In the genomic region with DNA sequence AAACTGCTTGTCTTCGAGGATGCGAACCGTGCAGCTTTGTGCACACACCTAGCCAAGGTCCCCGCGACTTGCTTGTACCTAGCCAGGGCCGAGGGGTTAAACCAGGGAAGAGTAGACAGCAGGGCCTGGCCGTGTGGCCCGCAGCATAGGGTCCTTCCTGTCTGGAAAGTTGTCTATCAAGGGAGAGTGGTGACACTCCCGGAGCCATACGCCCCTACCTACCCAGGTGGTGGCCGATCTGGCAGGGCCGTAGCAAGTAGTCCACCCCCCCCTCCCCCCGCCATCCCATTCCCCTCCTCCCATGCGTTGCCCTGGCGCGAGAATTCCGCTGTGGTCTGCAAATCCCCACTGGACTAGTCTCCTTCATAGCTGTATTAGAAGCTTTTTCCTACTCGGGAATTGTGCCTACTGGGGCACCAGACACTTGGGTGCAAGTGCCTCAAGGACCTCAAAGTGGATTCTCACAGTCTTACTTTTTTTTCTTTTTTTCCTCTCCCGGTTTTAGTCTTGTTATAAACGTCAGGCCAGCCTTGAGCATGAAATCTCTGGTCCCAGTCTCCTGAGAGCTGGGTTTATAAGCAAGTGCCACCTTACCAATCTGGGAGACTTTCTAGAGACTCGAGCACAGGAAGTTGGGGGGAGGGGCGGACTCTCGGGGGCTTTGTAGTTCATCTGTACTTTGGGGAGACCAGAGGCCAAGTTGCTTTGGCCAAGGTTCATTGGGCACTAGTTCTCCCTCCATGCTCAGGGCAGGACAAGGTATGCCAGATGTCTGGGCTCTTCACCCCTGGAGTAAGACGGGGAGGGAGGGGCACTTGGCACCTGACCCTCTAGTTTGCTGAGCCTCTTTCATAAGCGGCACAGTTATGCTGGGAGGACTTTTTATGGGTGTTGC, we compare ENCODE assay signal across 8 mouse cellular contexts. TPM values are rescaled to one million over a fixed set of nuclear protein-coding genes. Genes with fewer than 3 reads are reported as not detected.
DNase-seq lines count a peak whose midpoint lies in the region; ATAC-seq and TF ChIP-seq lines count a peak whose summit lies in the region.

No protein-coding gene starts in this region.

- under 1% methylated on average over 25 of the region's 25 CpGs for WGBS in bone marrow, adult 2 months
- WGBS in intestine, embryonic 16.5 days: 1% methylated on average over 25 of the region's 25 CpGs
- WGBS in neural tube, embryonic 14.5 days: 2% methylated on average over 24 of the region's 25 CpGs

- no peak overlapping the region for H3K27ac ChIP-seq in bone marrow, adult 2 months (ENCODE audit: control insufficient read depth, insufficient read depth, low read depth, low read length, poor library complexity)
- H3K27ac ChIP-seq in intestine, embryonic 16.5 days (ENCODE audit: low read length): peak overlapping the region; percentile 76
- peak overlapping the region; percentile 80; the same call in 1 of the 2 replicates for H3K27ac ChIP-seq in neural tube, embryonic 14.5 days (ENCODE audit: low read depth, low read length)

- peak overlapping the region; percentile 94 for H3K9ac ChIP-seq in intestine, embryonic 16.5 days (ENCODE audit: low read depth, low read length)
- H3K9ac ChIP-seq in neural tube, embryonic 14.5 days (replicated peaks; ENCODE audit: low read depth, low read length): peak overlapping the region; percentile 80

- peak; percentile 34 for ATAC-seq in intestine, embryonic 16.5 days
- peak; percentile 15; the same call in 1 of the 2 replicates for ATAC-seq in neural tube, embryonic 14.5 days (ENCODE audit: low read depth)

- H3K9me3 ChIP-seq in intestine, embryonic 16.5 days (ENCODE audit: control insufficient read depth, low read length): no peaks in the 10 kb centered on the region
- no peaks in the 10 kb centered on the region for H3K9me3 ChIP-seq in neural tube, embryonic 14.5 days (ENCODE audit: control insufficient read depth, low read length)

- H3K4me1 ChIP-seq in bone marrow, adult 2 months (ENCODE audit: control insufficient read depth, insufficient read depth, low read length): no peaks in the 10 kb centered on the region; the same call in 1 of the 2 replicates
- H3K4me1 ChIP-seq in intestine, embryonic 16.5 days (ENCODE audit: control insufficient read depth, insufficient read depth, low read length): peaks cover 23% of the 10 kb centered on the region
- peaks cover 39% of the 10 kb centered on the region for H3K4me1 ChIP-seq in neural tube, embryonic 14.5 days (ENCODE audit: control insufficient read depth, insufficient read depth, low read length)

- DNase-seq in cerebellum, adult 9-11 months: peak; percentile 56
- DNase-seq in cerebellum, postnatal 4 days (ENCODE audit: low spot score in 2 of 2): no peak
- peak; percentile 43 for DNase-seq in forelimb bud, embryonic 11.5 days (ENCODE audit: low read depth, low spot score)
- peak; percentile 60 to 72 for DNase-seq in lung, adult 18-20 months
- no peak for DNase-seq in layer of hippocampus, adult 11-12 months (ENCODE audit: low spot score)

- no peaks in the 10 kb centered on the region for H3K36me3 ChIP-seq in intestine, embryonic 16.5 days (ENCODE audit: control insufficient read depth, insufficient read depth, low read length)
- H3K36me3 ChIP-seq in neural tube, embryonic 14.5 days (ENCODE audit: control insufficient read depth, insufficient read depth, low read length): no peaks in the 10 kb centered on the region

- peak overlapping the region; percentile 98 for H3K4me2 ChIP-seq in intestine, embryonic 16.5 days (ENCODE audit: low read depth, low read length)
- peak overlapping the region; percentile 90 for H3K4me2 ChIP-seq in neural tube, embryonic 14.5 days (ENCODE audit: low read depth, low read length)

- H3K27me3 ChIP-seq in intestine, embryonic 16.5 days (replicated peaks; ENCODE audit: control insufficient read depth, insufficient read depth, low read length): no peaks in the 10 kb centered on the region
- H3K27me3 ChIP-seq in neural tube, embryonic 14.5 days (ENCODE audit: control insufficient read depth, insufficient read depth, low read length): no peaks in the 10 kb centered on the region

- H3K4me3 ChIP-seq in bone marrow, adult 2 months (replicated peaks; ENCODE audit: control insufficient read depth, low read depth, low read length): peak overlapping the region; percentile 94
- peak overlapping the region; percentile 87 for H3K4me3 ChIP-seq in intestine, embryonic 16.5 days (ENCODE audit: low read length)
- peak overlapping the region; percentile 85 for H3K4me3 ChIP-seq in neural tube, embryonic 14.5 days (ENCODE audit: low read depth, low read length)

- TF ChIP-seq POLR2A in bone marrow, adult 2 months (IDR thresholded peaks at IDR 0.05; ENCODE audit: borderline replicate concordance, control insufficient read depth, low read depth, low read length): no peak

- TF ChIP-seq CTCF in bone marrow, adult 2 months (IDR thresholded peaks at IDR 0.05; ENCODE audit: control insufficient read depth, insufficient read depth, low read length): no peak

RNA-seq across cellular contexts. Expression of gene Klhl25, which starts 0.9 kb away (rescaled TPM):
- polyA plus RNA-seq in bone marrow, adult 2 months (2011; ENCODE audit: insufficient read depth, insufficient read length, low replicate concordance, missing spikeins): 17.1 and 24.2 TPM in 2 replicates
- polyA plus RNA-seq in intestine, embryonic 16.5 days (2015; fragmentation: Nextera tagmentation; extraction: Ambion mirVana): 9.5 and 10.4 TPM in 2 replicates
- 22.1 and 23.3 TPM in 2 replicates for polyA plus RNA-seq in neural tube, embryonic 14.5 days (2014; fragmentation: Nextera tagmentation; extraction: Ambion mirVana)

Comparison
In these comparisons a context has a peak if more than half of its experiments do, and no peak if none do; other contexts are left out.
1. DNase-seq: peak in cerebellum, adult 9-11 months (single experiment), forelimb bud, embryonic 11.5 days (single experiment) and lung, adult 18-20 months (2 of 2); none in cerebellum, postnatal 4 days (0 of 2) and layer of hippocampus, adult 11-12 months (single experiment).
2. Peak in every context shown above with its lines, with median percentiles within 50 percentile points of each other: H3K4me3 ChIP-seq.